Mouse (Mus musculus): ENCODE measurements around the gene 2310011J03Rik.

Gene 2310011J03Rik

GRCm38 (mm10) chr10:80341491-80342304, 21.4 kb upstream of the 2310011J03Rik start:
- no peak for DNase-seq

GRCm38 (mm10) chr10:80341026-80341425, 20.7 kb upstream of the 2310011J03Rik start:
- no peak for DNase-seq

DNA sequence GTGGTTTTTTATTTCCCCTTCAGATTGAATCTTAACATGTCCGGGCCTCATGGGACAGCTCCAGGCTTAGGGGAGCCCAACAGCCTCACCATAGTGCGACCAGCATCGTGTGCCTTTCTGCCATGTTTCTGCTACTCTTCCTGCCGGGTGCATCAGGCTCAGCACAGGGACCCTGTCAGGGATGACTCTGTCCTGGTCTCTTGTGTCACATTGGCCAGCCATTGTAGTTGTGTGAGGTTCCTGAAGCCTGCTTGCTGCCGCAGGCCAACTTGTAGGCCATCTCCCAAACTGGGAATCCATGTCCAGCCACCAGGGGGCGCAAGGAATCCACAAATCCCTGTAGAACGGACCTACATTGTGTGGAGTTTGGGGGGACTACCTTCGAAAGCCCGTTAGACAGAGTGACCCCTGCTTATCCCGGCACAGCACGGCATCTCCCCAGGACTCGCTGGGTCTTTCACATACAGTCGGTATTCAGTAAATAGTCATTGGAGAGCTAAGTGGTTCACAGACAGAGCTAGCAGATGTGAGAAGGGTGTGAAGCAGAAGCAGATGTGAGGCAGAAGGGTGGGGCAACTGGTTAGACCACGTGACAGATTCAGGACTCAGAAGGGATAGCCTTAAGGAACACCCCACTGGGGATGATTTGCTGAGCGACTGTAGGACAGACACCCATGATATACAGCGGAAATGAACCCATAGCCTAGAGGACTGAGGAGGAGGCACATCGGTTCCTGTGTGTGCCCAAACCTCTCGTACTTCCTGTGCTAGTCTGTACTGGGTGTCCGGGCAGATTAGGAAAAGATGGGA, 19.8 kb upstream of the 2310011J03Rik start:
- DNase-seq = peak; percentile 92

DNA sequence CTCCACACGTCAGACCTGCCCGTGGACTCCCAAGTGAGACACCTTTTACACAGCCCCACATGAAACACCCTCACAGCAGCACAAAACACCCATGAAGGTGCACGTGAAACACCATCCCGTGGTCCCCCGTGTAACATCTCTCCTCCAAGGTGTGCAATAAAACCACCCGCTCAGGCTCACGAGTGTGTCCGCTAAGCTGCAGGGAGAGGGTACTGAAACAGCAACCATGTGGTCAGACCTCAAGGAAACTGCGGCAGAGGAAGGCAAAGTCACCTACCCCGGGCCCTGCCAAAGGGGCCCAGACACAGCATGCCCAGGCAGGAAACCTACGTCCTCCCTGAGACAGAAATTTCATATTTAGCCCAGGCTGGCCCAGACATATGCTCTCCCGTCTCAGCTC, 15.9 kb upstream of the 2310011J03Rik start:
- no peak for DNase-seq

DNA sequence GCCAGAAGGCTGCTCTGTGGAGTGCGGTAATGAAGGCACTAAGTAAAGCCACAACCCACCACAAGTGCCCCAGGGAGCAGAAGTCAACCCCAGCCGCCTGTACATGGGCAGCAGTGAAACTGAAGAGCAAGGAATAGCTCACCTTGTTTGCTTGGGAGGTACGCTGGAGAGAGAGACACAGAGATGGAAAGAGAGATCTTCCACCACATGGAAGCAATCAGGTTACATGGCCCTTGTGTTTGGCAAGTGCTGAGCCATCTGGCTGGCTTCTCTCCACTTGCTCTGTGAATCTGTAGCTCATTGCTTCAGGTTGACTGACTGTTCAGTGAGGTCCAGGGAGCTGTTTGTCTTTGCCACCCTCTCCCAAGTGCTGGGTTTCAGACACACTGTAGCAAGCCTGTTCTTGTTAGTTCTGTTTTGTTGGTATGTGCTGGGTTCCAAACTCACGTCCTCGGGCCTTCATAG, 12.2 kb upstream of the 2310011J03Rik start:
- no peak for DNase-seq

DNA sequence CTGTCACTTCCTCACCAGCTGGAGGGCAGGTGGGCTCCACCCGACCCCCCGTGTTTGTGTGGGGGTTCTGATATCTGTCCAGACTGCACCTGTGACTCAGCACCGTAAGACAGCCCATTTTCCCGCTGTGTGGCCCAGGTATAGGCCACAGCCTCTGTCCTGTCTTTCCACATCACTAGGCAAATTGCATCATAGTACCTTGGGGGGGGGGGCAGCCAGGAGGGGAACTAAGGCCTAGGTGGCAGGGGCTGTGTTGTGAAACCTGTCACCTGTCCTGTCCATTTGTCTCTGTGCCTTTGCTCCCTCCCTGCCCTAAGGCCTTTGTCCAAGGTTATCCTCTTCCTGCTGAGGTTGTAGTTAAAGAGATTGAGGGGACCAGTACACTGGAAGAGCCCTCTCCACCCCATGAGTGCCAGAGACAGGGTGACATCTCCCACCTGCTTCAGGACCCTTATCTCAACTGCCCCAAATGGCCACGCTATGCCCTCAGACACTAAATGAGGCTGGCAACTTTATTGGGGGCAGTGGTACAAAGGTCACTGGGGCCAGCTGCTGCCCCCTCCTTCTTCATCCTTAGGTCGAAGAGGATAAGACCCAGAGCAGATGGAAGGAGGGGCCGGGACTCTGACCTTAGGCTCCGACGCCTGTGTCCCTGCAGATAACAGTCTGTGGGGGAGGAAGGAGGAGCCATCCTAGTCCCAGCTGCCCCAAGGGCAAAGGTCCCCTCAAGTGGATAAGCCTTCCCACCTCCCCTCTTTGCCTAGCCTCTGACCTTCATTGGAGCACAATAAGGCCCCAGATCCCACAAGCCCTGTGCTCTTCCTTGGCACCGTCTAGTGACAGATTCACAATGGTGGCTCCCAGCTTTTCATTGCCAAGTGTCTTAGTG, 11.5 kb upstream of the 2310011J03Rik start:
- DNase-seq = no peak

DNA sequence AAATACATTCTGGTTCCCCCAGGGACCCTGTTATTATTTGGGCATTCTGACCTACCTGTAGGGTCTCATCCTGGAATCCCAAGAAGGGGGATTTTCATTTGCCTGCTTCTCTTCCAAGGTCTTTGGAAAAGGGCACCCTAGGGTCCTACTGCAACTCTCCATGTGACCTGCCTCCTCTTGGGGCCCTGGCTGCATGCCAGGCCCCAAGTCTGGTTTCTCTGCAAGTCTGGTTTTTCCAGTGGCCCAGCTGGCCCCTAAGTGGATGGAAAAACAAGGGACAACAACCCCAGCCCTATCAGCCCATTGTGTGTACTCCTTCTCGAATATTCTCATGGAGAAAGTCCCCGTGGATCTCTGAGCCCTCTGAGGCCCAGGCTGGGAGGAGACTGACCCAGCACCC, 10.6 kb upstream of the 2310011J03Rik start:
- DNase-seq = no peak

- DNase-seq = no peak
Observed at GRCm38 (mm10) chr10:80330084-80330483, 9.7 kb upstream of the 2310011J03Rik start.

DNA sequence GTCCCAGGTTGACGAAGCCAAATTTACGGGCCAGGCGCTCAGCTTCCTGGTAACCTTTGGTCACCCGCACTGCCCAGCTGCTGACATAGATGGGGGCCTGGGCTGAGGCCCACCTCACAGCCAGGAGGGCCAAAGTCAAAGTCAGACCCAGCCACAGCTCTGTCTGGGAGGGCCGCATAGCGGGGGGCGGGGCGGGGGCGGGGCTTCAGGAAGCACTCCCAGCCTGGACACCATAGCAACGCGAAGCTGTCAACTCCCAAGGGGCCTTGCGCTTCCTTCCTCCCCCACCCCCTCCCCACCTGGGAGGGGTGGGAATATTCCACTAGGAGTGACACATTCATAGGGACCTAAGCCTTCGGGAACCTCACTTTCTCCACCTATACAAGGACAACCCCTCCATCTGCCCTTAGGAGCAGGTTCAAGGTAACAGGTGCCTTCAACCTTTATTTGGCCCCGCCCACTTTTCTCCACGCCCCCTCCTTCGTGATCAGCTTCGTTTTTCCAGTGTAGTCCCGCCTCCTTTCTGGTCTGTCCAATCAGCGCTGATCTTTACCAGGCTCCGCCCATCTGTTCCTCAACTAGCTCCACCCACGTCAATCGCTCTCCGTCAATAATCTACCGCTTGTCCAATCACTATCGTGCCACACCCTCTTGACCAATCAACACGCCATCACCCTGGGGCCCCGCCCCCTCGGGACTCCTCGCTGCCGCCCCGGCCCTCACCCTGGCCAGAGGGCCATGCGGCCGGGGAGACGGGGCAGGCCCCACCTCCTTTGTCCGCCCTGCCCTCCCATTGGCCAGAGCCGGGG, 9.1 kb upstream of the 2310011J03Rik start, which contains the start of the genes Pcsk4 and Reep6:
Pcsk4 (minus strand) TSS at position 226 of the 809 bp plus-strand sequence.
Reep6 (plus strand) TSS at position 681 of the 809 bp plus-strand sequence.
- peak; percentile 99 for DNase-seq

DNA sequence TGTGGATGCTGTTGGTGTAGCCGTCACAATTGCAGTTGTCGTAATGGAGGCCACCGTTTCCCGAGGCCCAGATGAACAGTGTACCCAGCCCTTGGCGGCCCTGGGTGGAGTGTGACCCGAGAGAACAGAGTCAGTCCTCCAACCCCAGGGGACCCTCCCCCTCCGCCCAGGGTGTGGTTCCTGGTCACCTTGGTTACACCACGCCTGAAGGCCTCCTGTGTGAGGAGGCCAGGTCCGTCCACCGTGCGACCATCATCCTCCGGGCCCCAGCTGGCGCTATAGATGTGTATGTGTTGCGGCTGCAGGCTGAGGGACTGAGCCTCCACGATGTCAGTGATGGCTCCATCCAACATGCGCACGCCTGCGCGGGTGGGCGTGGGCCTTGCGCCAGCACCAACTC, 4.7 kb upstream of the 2310011J03Rik start:
- DNase-seq = peak; percentile 39

- DNase-seq = no peak
Observed at GRCm38 (mm10) chr10:80324120-80325037, 4.0 kb upstream of the 2310011J03Rik start.

- peak; percentile 83 for DNase-seq
Observed at GRCm38 (mm10) chr10:80323261-80324119, 3.2 kb upstream of the 2310011J03Rik start.

- DNase-seq = peak; percentile 59
Observed at GRCm38 (mm10) chr10:80322811-80323211, 2.5 kb upstream of the 2310011J03Rik start.

GRCm38 (mm10) chr10:80321670-80322581, 1.6 kb upstream of the 2310011J03Rik start:
- no peak for DNase-seq

DNA sequence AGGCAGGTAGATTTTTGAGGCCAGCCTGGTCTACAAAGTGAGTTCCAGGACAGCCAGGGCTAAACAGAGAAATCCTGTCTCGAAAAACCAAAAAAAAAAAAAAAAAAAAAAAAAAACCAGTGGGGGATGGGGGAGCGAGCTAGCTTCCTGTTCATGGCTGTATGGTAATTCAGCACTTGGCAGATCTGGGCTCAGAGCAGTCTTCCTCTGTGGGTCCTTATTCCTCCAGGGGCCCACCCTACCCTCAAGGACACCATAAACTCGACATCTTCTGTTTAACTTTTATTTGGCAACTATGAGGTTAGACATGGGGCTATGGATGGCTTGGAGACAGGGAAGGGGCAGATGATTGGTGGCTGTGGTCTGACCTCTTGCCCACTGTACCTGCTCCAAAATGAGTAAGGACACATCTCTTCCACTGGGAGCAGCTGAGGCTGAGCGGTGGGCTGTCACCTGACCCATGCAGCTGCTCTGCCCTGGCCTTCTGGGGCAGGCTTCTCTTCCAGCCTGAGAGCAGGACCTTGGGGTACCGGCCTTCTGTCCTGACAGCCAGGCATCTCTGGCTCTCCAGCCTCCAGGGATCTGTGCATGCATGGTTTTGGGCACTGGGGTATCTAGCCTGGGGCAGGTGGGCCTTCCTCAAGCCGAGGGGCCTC, 805 bp upstream of the 2310011J03Rik start:
- DNase-seq = no peak

DNA sequence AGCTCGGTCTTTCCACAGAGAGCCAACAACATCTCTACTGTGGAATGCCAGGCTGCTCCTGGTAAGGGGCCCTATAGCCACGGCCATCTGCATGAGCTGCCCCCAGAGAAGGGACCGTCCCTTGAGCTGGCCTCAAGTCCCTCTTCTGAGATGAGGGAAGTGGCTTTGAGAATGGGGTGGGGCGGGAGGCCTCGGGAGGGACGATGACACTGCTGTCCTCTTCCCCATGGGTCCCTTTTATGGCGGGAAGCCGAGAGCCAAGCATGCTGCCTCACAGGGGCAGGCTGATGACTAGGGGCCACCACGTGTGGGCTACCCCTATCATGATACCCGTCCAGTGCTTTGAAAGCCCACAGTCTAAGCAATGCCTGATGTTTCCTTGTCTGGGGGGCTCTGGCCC, 3.3 kb downstream of the 2310011J03Rik start:
- DNase-seq = no peak

- no peak for DNase-seq
Observed at GRCm38 (mm10) chr10:80316359-80316781, 4.0 kb downstream of the 2310011J03Rik start.

GRCm38 (mm10) chr10:80315315-80315714, 5.0 kb downstream of the 2310011J03Rik start:
- no peak for DNase-seq

Data from kidney, postnatal 10 days (tissue).